Mouse (Mus musculus) megakaryocyte, embryonic 14.5 days (primary cell): ENCODE measurements around the gene Wdr27.

Source experiments
- FLI1 ChIP-seq: IDR thresholded peaks from 2 replicates; pipeline ENCODE4 v1.6.1; 2012; ENCODE audit warnings: low read length, inconsistent platforms, mixed read lengths
- GATA1 ChIP-seq: IDR thresholded peaks from 3 replicates; pipeline ENCODE4 v1.6.1; 2012; ENCODE audit warnings: mixed read lengths, low read length, inconsistent platforms, borderline replicate concordance

GRCm38 (mm10) chr17:14799243-14799642, 143.7 kb downstream of the Wdr27 start:
- TF ChIP-seq GATA1 (no peak), FLI1 (no peak)
